Mouse (Mus musculus): ENCODE results near the gene Axin2.

DNA sequence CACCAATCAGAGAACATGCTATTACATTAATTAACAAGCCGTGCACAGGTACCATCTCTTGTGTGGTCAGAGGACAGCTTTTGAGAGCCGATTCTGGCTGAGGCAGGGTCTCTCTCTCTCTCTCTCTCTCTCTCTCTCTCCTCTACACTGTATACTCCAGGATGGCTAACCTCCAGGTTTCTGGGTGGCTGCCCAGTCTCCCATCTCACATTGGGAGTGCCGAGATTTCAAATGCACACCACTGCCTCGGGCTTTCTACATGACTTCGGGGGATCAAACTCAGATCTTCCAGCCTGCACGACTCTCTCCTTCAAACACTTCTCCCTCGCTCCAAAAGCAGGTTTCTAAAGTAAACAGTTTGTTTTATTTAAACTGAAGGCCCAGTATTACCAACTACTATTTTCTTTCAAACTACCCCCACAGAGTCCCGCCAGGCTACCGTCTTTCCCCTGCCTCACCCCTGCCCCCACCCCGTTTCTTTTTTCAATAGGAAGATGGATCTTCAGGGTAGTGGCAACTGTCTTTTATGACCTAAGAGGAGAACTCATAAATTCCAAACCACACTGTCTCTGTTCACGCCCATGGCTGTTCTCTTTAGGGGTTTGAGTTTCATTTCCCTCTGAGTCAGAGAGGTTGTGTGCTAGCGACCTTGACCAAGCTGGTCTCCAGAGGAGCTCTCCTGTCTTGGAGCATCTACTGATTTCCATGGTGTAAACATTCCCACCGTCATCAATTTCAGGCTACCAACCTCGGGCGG lies 43.5 kb downstream of the Axin2 start:
- TF ChIP-seq CTCF (IDR thresholded peaks at IDR 0.05; ENCODE audit: low read depth): no peak
- no peak for TF ChIP-seq EP300 (IDR thresholded peaks at IDR 0.05; ENCODE audit: low read depth)

All from heart, postnatal 0 days (tissue).